Mouse (Mus musculus) heart, embryonic 12.5 days (tissue): ENCODE measurements around the gene Itpr1. TPM values are rescaled to one million over a fixed set of nuclear protein-coding genes. Genes with fewer than 3 reads are reported as not detected.

Source experiments
- ATAC-seq: fragments of 200-750 bp; cut with Nextera tagmentation; 2 replicates; pipeline ENCODE4 v1.8.0; 2017; ENCODE audit warnings: moderate TSS enrichment, moderate library complexity; ENCODE audit not compliant: insufficient number of reproducible peaks, low FRiP score
- H3K27ac ChIP-seq: fragments of 300-500 bp; sonication (generic); 2 replicates; pipeline ENCODE4 v1.5.1; 2016; ENCODE audit warnings: mild to moderate bottlenecking, moderate library complexity; ENCODE audit not compliant: poor library complexity, severe bottlenecking
- H3K27me3 ChIP-seq: fragments of 300-500 bp; sonication (generic); replicated peaks from 2 replicates; pipeline ENCODE4 v1.6.1; 2016; ENCODE audit warnings: mild to moderate bottlenecking, moderate library complexity
- H3K36me3 ChIP-seq: fragments of 300-500 bp; sonication (generic); 2 replicates; pipeline ENCODE4 v1.6.1; 2016; ENCODE audit warnings: mild to moderate bottlenecking, moderate library complexity
- H3K4me1 ChIP-seq: fragments of 300-500 bp; sonication (generic); replicated peaks from 2 replicates; pipeline ENCODE4 v1.6.1; 2016; ENCODE audit warnings: mild to moderate bottlenecking
- H3K4me2 ChIP-seq: fragments of 300-500 bp; sonication (generic); 2 replicates; pipeline ENCODE4 v1.6.1; 2016; ENCODE audit warnings: mild to moderate bottlenecking, moderate library complexity
- H3K4me3 ChIP-seq: fragments of 300-500 bp; sonication (generic); 2 replicates; pipeline ENCODE4 v1.5.1; 2016; ENCODE audit warnings: mild to moderate bottlenecking
- H3K9ac ChIP-seq: fragments of 300-500 bp; sonication (generic); 2 replicates; pipeline ENCODE4 v1.6.1; 2016; ENCODE audit warnings: mild to moderate bottlenecking, moderate library complexity
- H3K9me3 ChIP-seq: fragments of 300-500 bp; sonication (generic); replicated peaks from 2 replicates; pipeline ENCODE4 v1.6.1; 2016; ENCODE audit warnings: mild to moderate bottlenecking, moderate library complexity
- WGBS: fragments of 180-500 bp; shearing (Covaris S2); methylation state at CpG from one replicate; pipeline ENCODE4 v1.1.7; 2016; 5-methylcytosine and 5-hydroxymethylcytosine counted together
- polyA plus RNA-seq: library from polyadenylated mRNA; unstranded; fragments of >200 nt; fragmentation: Nextera tagmentation; extraction: Ambion mirVana; gene quantifications from 2 replicates; pipeline ENCODE4 v1.2.1, GENCODE M21; 2016

Itpr1 gene
- polyA plus RNA-seq, 1 experiment from 2014 or later: 22.0 TPM

DNA sequence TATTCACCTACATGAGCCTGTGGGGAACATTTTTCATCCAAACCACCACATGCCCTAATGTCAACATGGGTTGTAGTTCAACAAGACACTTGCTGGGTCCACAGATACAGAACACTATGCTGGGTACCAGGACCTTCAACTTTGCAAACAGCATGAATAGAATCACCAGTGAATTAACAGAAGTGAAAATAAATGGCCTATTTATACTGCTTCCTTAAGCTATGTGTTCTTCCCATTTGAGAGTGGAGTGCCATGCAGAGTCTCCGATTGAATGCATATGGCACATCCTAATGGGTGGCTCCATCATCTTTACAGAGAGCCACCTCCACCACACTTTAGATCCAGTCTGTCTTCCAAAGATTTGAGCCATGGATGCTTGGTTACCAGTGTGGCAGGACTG, 22.2 kb upstream of the Itpr1 start:
- no peaks in the 10 kb centered on the region for H3K9me3 ChIP-seq
- 88% methylated on average over 1 of the region's 1 CpGs for WGBS
- 0 out of 2 replicates have a peak, but pooled peaks cover 8% of the 10 kb centered on the region for H3K27me3 ChIP-seq
- no peaks in the 10 kb centered on the region for H3K4me1 ChIP-seq
- no peak overlapping the region for H3K4me2 ChIP-seq
- H3K9ac ChIP-seq: no peak overlapping the region
- no peak for ATAC-seq
- H3K4me3 ChIP-seq: no peak overlapping the region
- no peak overlapping the region for H3K27ac ChIP-seq
- H3K36me3 ChIP-seq: no peaks in the 10 kb centered on the region

DNA sequence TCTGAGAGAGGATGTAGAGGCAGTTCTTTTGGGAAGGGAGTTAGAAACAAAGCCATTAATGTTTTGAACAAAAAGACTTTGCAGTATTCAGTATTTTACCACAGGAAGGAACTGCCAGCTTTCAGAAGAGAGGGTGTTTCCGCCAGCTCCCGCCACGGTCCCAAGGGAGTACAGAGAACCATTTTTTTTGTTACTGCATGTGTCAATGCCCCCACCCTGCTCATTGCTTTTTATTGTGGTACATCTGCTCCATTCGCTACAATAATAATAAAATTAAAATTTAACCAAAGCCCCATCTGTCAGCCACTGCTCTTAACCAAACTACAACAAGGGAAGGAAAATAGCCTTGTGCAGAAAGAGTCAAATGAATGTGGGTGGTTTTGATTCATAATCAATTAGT, 20.3 kb upstream of the Itpr1 start:
- Histone ChIP-seq H3K4me3 (no peak overlapping the region), H3K36me3 (no peaks in the 10 kb centered on the region), H3K4me2 (no peak overlapping the region), H3K9ac (no peak overlapping the region), H3K9me3 (no peaks in the 10 kb centered on the region), H3K27ac (no peak overlapping the region), H3K27me3 (0 out of 2 replicates have a peak, but pooled peaks cover 8% of the 10 kb centered on the region), H3K4me1 (no peaks in the 10 kb centered on the region; the same call in 1 of the 2 replicates)
- WGBS: 69% methylated on average over 4 of the region's 4 CpGs
- no peak for ATAC-seq

GRCm38 (mm10) chr6:108196665-108197064, 16.2 kb upstream of the Itpr1 start:
- 72% methylated on average over 7 of the region's 7 CpGs for WGBS
- Histone ChIP-seq H3K36me3 (no peaks in the 10 kb centered on the region), H3K27ac (no peak overlapping the region), H3K4me2 (no peak overlapping the region), H3K4me1 (peaks cover 1% of the 10 kb centered on the region; the same call in 1 of the 2 replicates), H3K9me3 (no peaks in the 10 kb centered on the region), H3K27me3 (no peaks in the 10 kb centered on the region), H3K4me3 (no peak overlapping the region), H3K9ac (no peak overlapping the region)
- no peak for ATAC-seq

GRCm38 (mm10) chr6:108197117-108197516, 15.8 kb upstream of the Itpr1 start:
- Histone ChIP-seq H3K27me3 (no peaks in the 10 kb centered on the region), H3K4me1 (peaks cover 5% of the 10 kb centered on the region; the same call in 1 of the 2 replicates), H3K4me3 (no peak overlapping the region), H3K9me3 (no peaks in the 10 kb centered on the region), H3K36me3 (no peaks in the 10 kb centered on the region), H3K4me2 (no peak overlapping the region), H3K27ac (no peak overlapping the region), H3K9ac (no peak overlapping the region)
- WGBS: 47% methylated on average over 4 of the region's 4 CpGs
- no peak for ATAC-seq

GRCm38 (mm10) chr6:108198286-108198685, 14.6 kb upstream of the Itpr1 start:
- no peak for ATAC-seq
- 87% methylated on average over 7 of the region's 7 CpGs for whole genome bisulfite sequencing
- no peaks in the 10 kb centered on the region for H3K36me3 ChIP-seq
- H3K9me3 ChIP-seq: no peaks in the 10 kb centered on the region
- no peaks in the 10 kb centered on the region for H3K27me3 ChIP-seq
- H3K4me1 ChIP-seq: peaks cover 5% of the 10 kb centered on the region; the same call in 1 of the 2 replicates
- H3K9ac ChIP-seq: no peak overlapping the region
- H3K4me2 ChIP-seq: no peak overlapping the region
- no peak overlapping the region for H3K4me3 ChIP-seq
- H3K27ac ChIP-seq: no peak overlapping the region

DNA sequence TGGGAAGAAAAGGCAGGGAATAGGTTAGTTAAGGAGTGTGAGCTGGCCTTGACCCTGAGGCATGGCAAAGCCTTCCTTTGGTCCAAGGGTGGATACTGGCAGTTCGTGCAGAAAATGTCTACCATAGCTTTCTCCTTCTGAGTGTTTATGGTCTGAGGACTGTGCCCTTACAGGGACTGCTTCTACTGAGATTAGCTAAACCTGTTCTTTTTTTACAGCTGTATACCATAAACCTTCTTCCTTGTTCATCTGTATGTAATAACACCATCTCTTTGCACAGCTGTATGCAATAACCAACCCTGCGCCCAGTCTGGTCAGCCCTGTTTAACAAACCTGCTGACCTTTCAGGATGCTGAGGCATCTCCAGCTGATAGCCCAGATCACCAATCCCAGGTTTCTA, 8.6 kb upstream of the Itpr1 start:
- Histone ChIP-seq H3K9ac (no peak overlapping the region), H3K27me3 (no peaks in the 10 kb centered on the region), H3K4me1 (peaks cover 5% of the 10 kb centered on the region), H3K9me3 (peaks cover 3% of the 10 kb centered on the region), H3K4me2 (no peak overlapping the region), H3K36me3 (no peaks in the 10 kb centered on the region), H3K4me3 (no peak overlapping the region), H3K27ac (no peak overlapping the region)
- ATAC-seq: no peak
- 83% methylated on average over 2 of the region's 2 CpGs for WGBS

DNA sequence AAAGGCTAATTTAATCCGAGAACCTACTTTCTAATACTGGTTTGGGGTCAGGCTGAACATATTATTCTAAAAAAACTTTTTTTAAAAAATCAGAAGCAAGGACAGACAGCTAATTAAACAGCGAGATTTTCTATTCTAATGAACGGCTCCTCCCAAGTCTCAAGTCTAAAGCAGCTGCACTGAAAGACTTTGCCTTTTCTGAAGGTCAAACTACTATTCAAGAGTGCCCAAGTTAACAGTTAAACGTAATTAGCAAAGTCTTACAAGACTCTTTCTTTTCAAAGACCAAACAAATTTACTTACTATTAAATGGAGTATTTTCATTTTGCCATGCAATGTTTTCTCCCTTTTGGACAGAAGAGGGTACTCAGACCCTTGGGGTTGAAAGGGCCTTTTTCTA, 6.8 kb upstream of the Itpr1 start:
- WGBS: 77% methylated on average over 4 of the region's 4 CpGs
- Histone ChIP-seq H3K9me3 (peaks cover 3% of the 10 kb centered on the region), H3K4me2 (no peak overlapping the region), H3K27me3 (no peaks in the 10 kb centered on the region), H3K4me1 (peaks cover 13% of the 10 kb centered on the region), H3K36me3 (no peaks in the 10 kb centered on the region), H3K27ac (no peak overlapping the region), H3K9ac (no peak overlapping the region), H3K4me3 (no peak overlapping the region)
- ATAC-seq: no peak

DNA sequence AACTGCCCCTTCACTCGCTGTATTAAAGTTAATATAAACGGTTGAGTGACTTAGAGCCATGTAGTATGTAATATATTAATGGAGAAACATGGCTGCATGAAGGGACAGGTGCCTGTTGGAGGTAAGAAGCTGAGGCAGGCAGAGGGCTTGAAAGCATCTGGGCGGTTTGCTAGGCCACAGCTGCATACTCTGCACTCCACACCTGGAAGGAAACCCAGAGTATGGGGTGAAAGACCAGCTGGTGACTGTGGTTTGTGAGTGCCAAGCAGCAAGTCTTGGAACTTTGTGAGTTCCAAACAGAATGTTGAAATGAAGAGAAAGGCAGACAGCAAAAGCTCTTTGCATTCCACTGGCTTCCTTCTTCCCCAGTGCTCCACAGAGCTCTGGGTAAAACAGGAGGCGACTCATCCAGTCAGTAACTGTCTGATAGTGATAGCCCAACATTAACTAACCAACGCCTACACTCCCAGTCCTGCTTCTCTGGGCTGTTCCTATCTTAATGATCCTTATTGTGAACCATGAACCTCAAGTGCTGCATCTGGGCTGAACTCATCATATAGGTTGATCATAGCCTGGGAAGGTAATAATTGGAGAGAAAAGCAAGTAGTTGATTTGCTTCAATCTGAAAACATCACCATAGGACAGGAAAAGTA, 5.9 kb upstream of the Itpr1 start:
- Histone ChIP-seq H3K4me1 (peaks cover 16% of the 10 kb centered on the region), H3K4me3 (no peak overlapping the region), H3K4me2 (no peak overlapping the region), H3K27ac (no peak overlapping the region), H3K9me3 (peaks cover 3% of the 10 kb centered on the region), H3K9ac (no peak overlapping the region), H3K36me3 (no peaks in the 10 kb centered on the region), H3K27me3 (no peaks in the 10 kb centered on the region)
- ATAC-seq: no peak
- WGBS: 66% methylated on average over 5 of the region's 5 CpGs

DNA sequence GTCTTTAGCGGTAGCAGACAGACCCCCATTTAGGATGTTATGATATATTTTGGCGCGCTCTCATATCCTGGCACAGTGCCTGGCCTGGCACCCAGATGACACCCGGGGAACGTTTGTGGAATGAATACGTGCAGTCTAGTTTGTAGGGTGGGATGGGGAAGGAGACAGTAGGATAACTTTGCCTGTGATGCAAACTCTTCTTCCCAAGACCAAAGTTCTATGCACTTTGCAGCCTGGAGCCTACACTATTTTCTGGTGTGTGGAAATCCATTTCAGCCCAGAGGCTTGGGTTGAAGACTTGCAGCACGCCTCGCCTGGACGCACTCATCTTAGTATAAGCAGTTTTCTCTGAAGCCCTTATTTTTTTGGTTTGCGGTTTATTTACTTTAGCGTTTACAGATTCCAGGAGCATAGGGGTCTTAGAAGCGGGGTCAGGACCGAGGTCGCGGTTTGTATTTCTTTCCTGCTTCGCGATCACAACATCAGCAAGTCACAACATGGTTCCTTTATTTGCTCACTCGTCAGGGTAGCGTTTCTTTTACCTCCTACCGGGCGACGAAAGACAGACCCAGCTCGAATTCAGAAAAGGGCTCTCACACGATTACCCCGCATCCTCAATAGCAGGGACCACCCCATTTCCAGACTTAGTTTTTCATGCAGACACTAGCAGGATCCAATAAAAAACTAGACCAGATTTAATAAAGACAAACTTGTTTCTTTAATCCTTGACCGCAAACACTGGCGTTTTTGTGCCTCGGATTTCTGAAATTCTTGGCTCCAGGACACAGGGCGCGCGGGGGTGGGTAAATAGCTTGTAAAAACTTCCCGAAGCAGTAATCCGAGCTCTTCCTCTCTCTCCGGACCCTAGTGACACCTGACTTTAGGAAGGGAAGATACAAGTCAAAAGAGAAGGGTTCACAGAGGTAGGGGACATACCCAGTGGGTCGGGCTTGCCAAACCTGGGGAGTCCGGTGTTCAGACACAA, 708 bp upstream of the Itpr1 start:
- H3K4me1 ChIP-seq: peaks cover 36% of the 10 kb centered on the region
- 0 out of 2 replicates have a peak, but pooled peaks have one; percentile 16 for ATAC-seq

DNA sequence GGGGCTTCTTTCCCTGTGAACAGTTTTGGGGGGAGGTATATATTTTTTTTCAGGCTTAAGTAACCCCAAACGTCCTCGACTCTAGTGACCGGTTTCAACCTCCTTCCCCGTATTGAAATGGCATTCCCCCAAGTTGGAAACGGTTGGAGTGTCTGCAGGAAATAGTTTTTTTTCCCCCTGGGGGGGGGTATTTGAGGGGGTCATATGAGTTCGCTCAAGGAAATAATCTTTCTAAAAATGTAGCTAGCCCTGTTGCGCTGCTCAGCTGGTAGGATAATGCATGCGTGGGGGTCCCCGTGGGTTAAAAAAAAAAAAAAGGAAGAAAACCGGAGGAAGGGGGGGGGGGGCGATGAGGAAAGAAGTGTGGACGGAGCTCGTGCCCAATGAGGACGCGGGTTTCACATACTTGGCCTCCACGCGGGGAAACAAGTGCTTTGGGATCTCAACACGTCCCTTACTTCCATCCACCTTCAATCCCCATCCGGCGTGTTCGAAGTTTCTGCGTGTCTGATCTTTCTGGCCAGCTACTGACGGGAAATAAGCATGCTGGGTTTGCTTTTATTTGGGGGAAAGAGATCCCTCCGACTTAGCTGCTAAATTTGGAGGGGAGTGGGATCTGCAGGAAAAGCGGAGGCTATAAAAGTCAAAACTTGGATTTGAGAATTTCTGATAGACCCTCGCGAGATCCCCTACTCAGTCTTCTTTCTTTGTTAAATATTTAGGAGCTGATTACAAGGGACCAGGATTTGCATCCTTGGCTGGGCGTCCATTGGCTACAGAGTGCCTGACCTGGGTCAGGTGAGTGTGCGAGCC, 791 bp downstream of the Itpr1 start:
- under 1% methylated on average over 28 of the region's 29 CpGs for WGBS

More for the DNA sequence above, 708 bp upstream of the Itpr1 start:
- Histone ChIP-seq H3K27ac (peak overlapping the region; percentile 34; the same call in 1 of the 2 replicates), H3K4me2 (peak overlapping the region; percentile 74), H3K27me3 (no peaks in the 10 kb centered on the region), H3K9ac (peak overlapping the region; percentile 70), H3K9me3 (no peaks in the 10 kb centered on the region), H3K36me3 (no peaks in the 10 kb centered on the region; the same call in 1 of the 2 replicates), H3K4me3 (peak overlapping the region; percentile 90)
- 5% methylated on average over 36 of the region's 36 CpGs for WGBS

More for the DNA sequence above, 791 bp downstream of the Itpr1 start:
- Histone ChIP-seq H3K27ac (peak overlapping the region; percentile 76; the same call in 1 of the 2 replicates), H3K4me3 (peak overlapping the region; percentile 90), H3K4me1 (peaks cover 36% of the 10 kb centered on the region), H3K36me3 (peaks cover 12% of the 10 kb centered on the region), H3K27me3 (no peaks in the 10 kb centered on the region), H3K9ac (peak overlapping the region; percentile 86), H3K4me2 (peak overlapping the region; percentile 74), H3K9me3 (no peaks in the 10 kb centered on the region)
- no peak for ATAC-seq
